Mouse (Mus musculus) embryonic fibroblast, embryonic 13.5 days (primary cell): ENCODE data around the gene Itga9.

ENCODE experiments used
- CTCF ChIP-seq: IDR thresholded peaks from 2 replicates; pipeline ENCODE4 v1.5.1; 2011; ENCODE audit warnings: mild to moderate bottlenecking, control low read depth, low read length, moderate library complexity, borderline replicate concordance; ENCODE audit not compliant: insufficient read depth
- POLR2A ChIP-seq: IDR thresholded peaks from 2 replicates; pipeline ENCODE4 v1.6.1; 2011; ENCODE audit warnings: low read depth, mild to moderate bottlenecking, control low read depth, low read length, moderate library complexity

- TF ChIP-seq CTCF (no peak), POLR2A (no peak)
Observed at GRCm38 (mm10) chr9:118574911-118575310, 31.6 kb upstream of the Itga9 start.
